Mouse (Mus musculus) spleen, adult 2 months (tissue): ENCODE results near the gene Rasgrp2.

ENCODE experiments used
- CTCF ChIP-seq: fragments of 200-500 bp; IDR thresholded peaks from 2 replicates; pipeline ENCODE4 v1.5.1; 2011; ENCODE audit warnings: mild to moderate bottlenecking, inconsistent platforms; ENCODE audit not compliant: insufficient read depth, insufficient read length, insufficient replicate concordance; ENCODE audit errors: extremely low read depth
- POLR2A ChIP-seq: fragments of 200-500 bp; IDR thresholded peaks from 2 replicates; pipeline ENCODE4 v1.6.1; 2011; ENCODE audit warnings: low read depth, low read length, inconsistent platforms

DNA sequence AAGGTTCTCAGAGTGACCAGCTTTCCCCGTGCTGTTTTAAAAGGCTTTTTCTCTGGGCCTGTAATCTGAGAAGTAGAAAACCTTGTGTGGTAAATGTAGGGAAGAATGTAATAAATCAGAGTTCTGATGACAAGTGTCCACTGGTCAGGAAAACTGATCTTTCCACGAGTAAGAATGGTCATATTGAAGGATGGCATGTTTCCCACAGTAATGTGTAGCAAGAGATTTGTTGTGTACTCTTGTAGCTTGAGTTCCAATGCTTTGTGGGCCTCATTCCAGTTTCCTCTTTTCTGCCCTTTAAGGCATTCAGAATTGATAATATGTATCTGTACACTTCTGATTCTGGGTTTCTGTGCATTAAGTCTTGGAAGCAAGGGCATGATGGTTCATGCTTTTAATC, 34.3 kb upstream of the Rasgrp2 start:
- TF ChIP-seq POLR2A: no peak
- TF ChIP-seq CTCF: no peak
